Mouse (Mus musculus) heart, embryonic 11.5 days (tissue): ENCODE results near the gene Rpp25. TPM values are rescaled to one million over a fixed set of nuclear protein-coding genes. Genes with fewer than 3 reads are reported as not detected.

Experiments
- ATAC-seq: fragments of 200-750 bp; cut with Nextera tagmentation; replicated peaks from 2 replicates; pipeline ENCODE4 v1.8.0; 2017; ENCODE audit warnings: moderate library complexity; ENCODE audit not compliant: insufficient number of reproducible peaks, low FRiP score, low TSS enrichment
- H3K27ac ChIP-seq: fragments of 300-500 bp; sonication (generic); 2 replicates; pipeline ENCODE4 v1.5.1; 2014; ENCODE audit warnings: mild to moderate bottlenecking, low read depth, low read length
- H3K27me3 ChIP-seq: fragments of 300-500 bp; sonication (generic); 2 replicates; pipeline ENCODE4 v1.6.1; 2014; ENCODE audit warnings: mild to moderate bottlenecking, low read length, mixed read lengths; ENCODE audit not compliant: control insufficient read depth, insufficient read depth
- H3K36me3 ChIP-seq: fragments of 300-500 bp; sonication (generic); 2 replicates; pipeline ENCODE4 v1.6.1; 2014; ENCODE audit warnings: mild to moderate bottlenecking, low read length, moderate library complexity, mixed read lengths; ENCODE audit not compliant: control insufficient read depth, insufficient read depth
- H3K4me1 ChIP-seq: fragments of 300-500 bp; sonication (generic); 2 replicates; pipeline ENCODE4 v1.6.1; 2014; ENCODE audit warnings: low read length; ENCODE audit not compliant: control insufficient read depth, insufficient read depth
- H3K4me2 ChIP-seq: fragments of 300-500 bp; sonication (generic); 2 replicates; pipeline ENCODE4 v1.6.1; 2014; ENCODE audit warnings: mild to moderate bottlenecking, moderate library complexity
- H3K4me3 ChIP-seq: fragments of 300-500 bp; sonication (generic); 2 replicates; pipeline ENCODE4 v1.5.1; 2014; ENCODE audit warnings: low read depth, low read length
- H3K9ac ChIP-seq: fragments of 300-500 bp; sonication (generic); 2 replicates; pipeline ENCODE4 v1.6.1; 2014; ENCODE audit warnings: mild to moderate bottlenecking, low read depth, low read length, moderate library complexity
- H3K9me3 ChIP-seq: fragments of 300-500 bp; sonication (generic); replicated peaks from 2 replicates; pipeline ENCODE4 v1.6.1; 2016; ENCODE audit warnings: low read length; ENCODE audit not compliant: control insufficient read depth
- WGBS: fragments of 180-500 bp; shearing (Covaris S2); extraction: QIAGEN DNeasy Blood & Tissue Kit; methylation state at CpG from one replicate; pipeline ENCODE4 v1.1.7; 2014; ENCODE audit not compliant: insufficient replicate concordance; 5-methylcytosine and 5-hydroxymethylcytosine counted together
- polyA plus RNA-seq: library from polyadenylated mRNA; unstranded; fragments of >200 nt; fragmentation: Nextera tagmentation; extraction: Ambion mirVana; gene quantifications from 2 replicates; pipeline ENCODE4 v1.2.1, GENCODE M21; 2014

Gene Rpp25
- polyA plus RNA-seq, 1 experiment from 2014 or later = 16.3 TPM

DNA sequence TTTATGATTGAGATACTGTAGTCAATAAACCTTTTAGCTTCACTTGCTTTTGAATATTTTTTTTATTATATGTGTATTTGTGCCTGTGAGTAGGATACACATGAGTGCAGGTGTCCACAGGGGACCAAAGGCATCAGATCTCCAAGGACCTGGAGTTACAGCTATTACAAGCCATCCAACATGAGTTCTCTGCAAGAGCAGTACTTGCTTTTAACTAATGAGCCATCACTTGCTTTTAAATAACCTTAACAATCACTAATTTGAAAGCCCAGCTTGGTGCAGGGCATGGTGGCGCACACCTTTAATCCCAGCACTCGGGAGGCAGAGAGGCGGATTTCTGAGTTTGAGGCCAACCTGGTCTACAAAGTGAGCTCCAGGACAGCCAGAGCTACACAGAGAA, 50.9 kb downstream of the Rpp25 start:
- no peak for ATAC-seq

More for the DNA sequence above, 50.9 kb downstream of the Rpp25 start:
- Histone ChIP-seq H3K4me3 (no peak overlapping the region), H3K27ac (no peak overlapping the region), H3K27me3 (no peaks in the 10 kb centered on the region), H3K9me3 (no peaks in the 10 kb centered on the region), H3K4me1 (peaks cover 13% of the 10 kb centered on the region), H3K36me3 (no peaks in the 10 kb centered on the region), H3K9ac (no peak overlapping the region), H3K4me2 (no peak overlapping the region)
- 40% methylated on average over 3 of the region's 3 CpGs for WGBS

Other genes starting within 250 kb of the Rpp25 start
- gene 1700017B05Rik, start 241.4 kb upstream of the Rpp25 start, polyA plus RNA-seq = 15.5 and 16.2 TPM in 2 replicates
- gene Ppcdc, start 63.9 kb upstream of the Rpp25 start, polyA plus RNA-seq = 18.7 and 21.8 TPM in 2 replicates
- gene Scamp5, start 36.0 kb upstream of the Rpp25 start, polyA plus RNA-seq = 5.8 and 7.9 TPM in 2 replicates
- gene Cox5a, start 17.2 kb downstream of the Rpp25 start, polyA plus RNA-seq = 1,178 and 1,213 TPM in 2 replicates
- 12.1 and 12.6 TPM in 2 replicates for gene Fam219b, start 33.5 kb downstream of the Rpp25 start, polyA plus RNA-seq
- gene Mpi, start 48.7 kb downstream of the Rpp25 start, polyA plus RNA-seq = 67.5 and 76.1 TPM in 2 replicates
- gene Scamp2, start 56.9 kb downstream of the Rpp25 start, polyA plus RNA-seq = 53.3 and 54.9 TPM in 2 replicates
- gene Ulk3, start 85.4 kb downstream of the Rpp25 start, polyA plus RNA-seq = 10.0 and 12.4 TPM in 2 replicates
- not detected in 2 replicates for gene Cplx3, start 102.3 kb downstream of the Rpp25 start, polyA plus RNA-seq
- not detected in 2 replicates for gene Lman1l, start 116.7 kb downstream of the Rpp25 start, polyA plus RNA-seq
- gene Csk, start 149.6 kb downstream of the Rpp25 start, polyA plus RNA-seq = 15.9 and 18.6 TPM in 2 replicates
- not detected in 2 replicates for gene Cyp1a2, start 179.7 kb downstream of the Rpp25 start, polyA plus RNA-seq
- gene Cyp1a1, start 183.9 kb downstream of the Rpp25 start, polyA plus RNA-seq = not detected in 2 replicates
- 14.3 and 15.5 TPM in 2 replicates for gene Edc3, start 204.5 kb downstream of the Rpp25 start, polyA plus RNA-seq